Mouse (Mus musculus): ENCODE measurements around the gene Nup155.
"Not testable (repeated sequence)": the region's sequence is repeated elsewhere in the genome, so short reads cannot be mapped to it uniquely, and the experiment has no call there.

Nup155 gene

DNA sequence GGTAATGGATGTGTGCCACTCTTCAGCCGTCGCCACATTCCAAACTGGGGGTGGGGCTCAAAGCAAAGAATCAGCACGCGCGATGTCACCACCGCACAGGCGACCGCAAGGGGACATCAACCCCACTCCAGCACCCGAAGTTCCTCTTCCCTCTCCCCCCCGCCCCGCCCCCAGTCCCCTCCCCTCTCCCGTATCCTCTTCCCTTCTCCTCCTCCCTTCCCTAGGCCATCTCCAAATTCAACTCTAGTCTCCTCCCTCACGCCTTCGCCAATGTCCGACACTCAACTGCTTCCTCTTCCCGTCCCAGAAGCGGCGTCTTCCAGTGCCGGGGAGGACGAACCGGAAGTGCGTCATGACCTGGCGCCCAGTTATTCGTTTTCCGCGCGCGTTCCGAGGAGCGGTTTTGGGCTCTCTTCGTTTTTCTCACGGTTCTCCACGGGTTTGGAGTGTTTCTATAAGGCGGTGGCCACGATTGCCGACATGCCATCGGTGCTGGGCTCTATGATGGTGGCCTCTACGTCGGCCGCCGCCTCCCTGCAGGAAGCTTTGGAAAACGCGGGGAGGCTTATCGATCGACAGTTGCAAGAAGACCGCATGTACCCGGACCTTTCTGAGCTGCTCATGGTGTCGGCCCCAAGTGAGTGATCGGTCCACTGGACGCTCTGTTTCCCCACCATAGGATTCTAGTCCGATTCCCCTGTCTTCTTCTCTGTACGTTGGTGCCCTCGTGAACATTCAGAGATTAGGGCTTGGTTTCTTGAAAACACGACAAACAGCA lies at the start of gene Nup155:
Gene Nup155, plus strand, starts transcription at position 308 of the 778 bp plus-strand sequence.
- DNase-seq (ENCODE audit: low read depth, low spot score): peak; percentile 99

GRCm38 (mm10) chr15:8065221-8065620 lies 43.9 kb upstream of the Nup155 start:
- peak; percentile 45 for DNase-seq (ENCODE audit: low read depth, low spot score)

GRCm38 (mm10) chr15:8073159-8073558 lies 35.9 kb upstream of the Nup155 start:
- DNase-seq (ENCODE audit: low read depth, low spot score): not testable (repeated sequence)

- no peak for DNase-seq (ENCODE audit: low read depth, low spot score)
These were observed 26.9 kb upstream of the Nup155 start for GRCm38 (mm10) chr15:8082139-8082538.

GRCm38 (mm10) chr15:8087293-8087692 lies 21.8 kb upstream of the Nup155 start:
- DNase-seq (ENCODE audit: low read depth, low spot score): no peak

DNA sequence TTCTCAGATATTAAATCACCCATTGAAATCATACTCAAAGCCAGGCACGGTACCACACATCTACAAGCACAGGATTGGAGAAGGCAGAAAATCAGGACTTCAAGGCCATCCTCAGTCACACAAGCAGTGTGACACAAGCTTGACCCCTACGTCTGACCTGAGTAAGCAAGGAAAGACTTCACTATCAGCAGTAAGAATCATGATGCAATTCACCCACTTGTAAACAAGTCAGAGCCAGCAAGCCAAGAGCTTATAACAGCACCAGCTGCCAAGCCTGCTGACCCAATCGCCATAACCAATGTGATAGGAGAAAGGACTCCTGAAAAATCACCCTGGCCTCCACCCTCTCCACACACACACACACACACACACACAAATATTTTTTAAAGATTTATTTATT lies 20.4 kb upstream of the Nup155 start:
- peak; percentile 33 for DNase-seq (ENCODE audit: low read depth, low spot score)

GRCm38 (mm10) chr15:8090685-8091084 lies 18.4 kb upstream of the Nup155 start:
- DNase-seq (ENCODE audit: low read depth, low spot score): no peak

GRCm38 (mm10) chr15:8092668-8093067 lies 16.4 kb upstream of the Nup155 start:
- not testable (repeated sequence) for DNase-seq (ENCODE audit: low read depth, low spot score)

DNA sequence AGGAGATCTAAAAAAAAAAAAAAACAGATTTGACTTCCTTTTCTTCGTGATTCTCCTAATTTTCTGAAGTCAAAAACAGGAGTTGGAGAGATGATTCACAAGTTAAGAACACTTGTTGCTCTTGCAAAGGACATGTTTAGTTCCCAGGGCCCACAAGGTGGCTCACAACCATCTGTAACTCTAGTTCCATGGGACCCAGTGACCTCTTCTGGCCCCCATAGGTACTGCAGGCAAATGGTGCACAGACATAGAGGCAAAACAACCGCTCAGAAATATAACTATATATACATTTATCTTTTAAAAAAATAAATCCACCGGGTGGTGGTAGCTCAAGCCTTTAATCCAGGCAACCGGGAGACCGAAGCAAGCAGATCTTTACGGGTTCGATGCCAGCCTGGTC lies 11.2 kb upstream of the Nup155 start:
- peak; percentile 90 for DNase-seq (ENCODE audit: low read depth, low spot score)

GRCm38 (mm10) chr15:8098774-8099749 lies 10.0 kb upstream of the Nup155 start, which contains the start of gene Wdr70:
TSS of gene Wdr70 (minus strand) at chr15:8099209.
- peak; percentile 97 for DNase-seq (ENCODE audit: low read depth, low spot score)

DNA sequence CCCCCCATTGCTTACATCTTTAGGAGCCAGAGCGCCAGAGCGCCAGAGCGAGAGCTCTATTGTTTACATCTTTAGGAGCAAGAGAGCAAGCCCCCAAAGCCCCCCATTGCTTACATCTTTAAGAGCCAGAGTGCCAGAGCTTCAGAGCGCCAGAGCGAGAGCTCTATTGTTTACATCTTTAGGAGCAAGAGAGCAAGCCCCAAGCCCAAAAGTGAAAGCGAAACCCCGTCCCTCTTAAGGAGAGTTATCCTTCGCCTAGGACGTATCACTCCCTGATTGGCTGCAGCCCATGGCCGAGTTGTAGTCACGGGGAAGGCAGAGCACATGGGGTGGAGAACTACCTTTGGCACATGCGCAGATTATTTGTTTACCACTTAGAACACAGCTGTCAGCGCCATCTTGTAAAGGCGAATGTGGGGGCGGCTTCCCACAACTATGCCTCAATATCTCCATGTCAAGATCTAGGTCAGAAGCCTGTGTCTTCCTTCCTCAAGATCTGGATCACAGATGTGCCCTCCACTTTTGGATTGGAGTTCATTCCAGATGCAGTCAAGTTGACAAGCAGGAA lies 7.0 kb upstream of the Nup155 start:
- DNase-seq (ENCODE audit: low read depth, low spot score): not testable (repeated sequence)

GRCm38 (mm10) chr15:8108360-8108965 lies 610 bp upstream of the Nup155 start:
- no peak for DNase-seq (ENCODE audit: low read depth, low spot score)

DNA sequence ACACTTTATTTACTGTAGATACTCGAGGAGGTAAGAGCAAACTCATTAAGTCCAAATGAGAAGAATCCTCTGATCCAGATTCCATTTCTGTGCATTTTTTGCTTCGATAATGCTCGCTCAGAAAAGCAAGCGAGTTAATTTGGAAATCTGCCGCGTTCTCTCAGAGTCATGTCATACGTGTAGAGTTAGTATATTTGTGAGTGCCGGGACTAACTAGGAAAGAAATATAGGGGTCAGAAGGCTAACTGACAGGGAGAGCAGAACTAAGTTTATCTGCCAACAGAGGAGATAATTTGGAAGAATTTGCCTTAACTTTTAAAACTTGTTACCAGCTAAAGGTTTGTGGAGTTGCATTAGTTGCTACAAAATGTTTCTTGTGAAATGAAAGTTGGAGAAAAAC lies 709 bp downstream of the Nup155 start:
- DNase-seq (ENCODE audit: low read depth, low spot score): peak; percentile 26

GRCm38 (mm10) chr15:8129281-8129680 lies 20.2 kb downstream of the Nup155 start:
- DNase-seq (ENCODE audit: low read depth, low spot score): peak; percentile 61

GRCm38 (mm10) chr15:8131268-8131667 lies 22.2 kb downstream of the Nup155 start:
- no peak for DNase-seq (ENCODE audit: low read depth, low spot score)

- DNase-seq (ENCODE audit: low read depth, low spot score): peak; percentile 16
These were observed 22.7 kb downstream of the Nup155 start for GRCm38 (mm10) chr15:8131761-8132160.

- DNase-seq (ENCODE audit: low read depth, low spot score): no peak
These were observed 26.5 kb downstream of the Nup155 start for GRCm38 (mm10) chr15:8135606-8136005.

DNA sequence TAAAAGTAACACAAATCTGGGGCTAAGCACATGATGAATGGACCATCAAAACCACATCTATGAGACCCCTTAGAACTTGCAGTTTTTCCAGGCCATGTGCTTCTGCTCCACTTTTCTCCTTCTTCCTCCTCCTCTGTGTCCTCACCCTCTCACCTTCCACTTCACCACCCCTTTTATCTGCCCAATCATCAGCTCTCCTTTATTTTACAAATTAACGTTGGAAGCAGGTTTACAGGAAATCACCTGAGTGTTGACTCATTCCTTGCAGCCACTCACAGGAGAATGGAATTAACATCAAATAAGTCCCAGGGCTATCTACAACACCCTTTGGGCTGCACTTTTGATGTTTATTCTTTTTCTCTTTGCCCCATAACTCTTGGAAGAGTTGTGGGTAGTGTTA lies 52.8 kb downstream of the Nup155 start:
- DNase-seq (ENCODE audit: low read depth, low spot score): no peak

GRCm38 (mm10) chr15:8168591-8169265 lies 59.7 kb downstream of the Nup155 start, which contains the start of gene Cplane1:
TSS of gene Cplane1 (plus strand) at chr15:8169106.
- peak; percentile 89 for DNase-seq (ENCODE audit: low read depth, low spot score)

DNA sequence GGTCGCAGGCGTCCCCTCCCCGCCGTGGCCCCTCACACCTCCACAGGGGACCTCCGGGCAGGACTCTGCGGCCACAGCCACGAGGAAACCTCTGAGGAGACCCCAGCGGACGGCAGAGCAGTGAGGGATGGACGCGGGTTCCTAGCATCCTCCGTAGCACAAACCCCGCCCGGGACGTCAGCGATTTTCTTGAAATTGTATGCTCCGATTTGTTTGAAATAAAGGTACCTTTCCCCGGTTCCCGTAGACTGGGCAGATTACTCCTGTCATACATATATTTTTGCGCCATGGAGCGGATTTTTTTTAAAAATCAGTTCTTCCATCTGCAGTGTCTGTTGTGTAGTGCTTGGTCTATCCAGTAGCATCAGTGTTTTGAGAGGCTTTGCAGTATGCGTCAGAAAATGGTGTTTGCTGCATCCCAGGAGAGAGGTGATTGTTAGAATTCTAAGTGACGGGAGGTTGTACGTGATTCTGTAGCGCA lies 60.2 kb downstream of the Nup155 start:
- DNase-seq (ENCODE audit: low read depth, low spot score): peak; percentile 66

GRCm38 (mm10) chr15:8189563-8189962 lies 80.5 kb downstream of the Nup155 start:
- peak; percentile 89 for DNase-seq (ENCODE audit: low read depth, low spot score)
